Mouse (Mus musculus) cerebellum, adult 18-20 months (tissue): ENCODE data around the gene Gm21731.
"Not testable (repeated sequence)": the region's sequence is repeated elsewhere in the genome, so short reads cannot be mapped to it uniquely, and the experiment has no call there.

Experiments
- DNase-seq, 2 experiments: peaks; one replicate each; pipeline ENCODE4 v3.0.0; 2021

The Gm21731 gene

DNA sequence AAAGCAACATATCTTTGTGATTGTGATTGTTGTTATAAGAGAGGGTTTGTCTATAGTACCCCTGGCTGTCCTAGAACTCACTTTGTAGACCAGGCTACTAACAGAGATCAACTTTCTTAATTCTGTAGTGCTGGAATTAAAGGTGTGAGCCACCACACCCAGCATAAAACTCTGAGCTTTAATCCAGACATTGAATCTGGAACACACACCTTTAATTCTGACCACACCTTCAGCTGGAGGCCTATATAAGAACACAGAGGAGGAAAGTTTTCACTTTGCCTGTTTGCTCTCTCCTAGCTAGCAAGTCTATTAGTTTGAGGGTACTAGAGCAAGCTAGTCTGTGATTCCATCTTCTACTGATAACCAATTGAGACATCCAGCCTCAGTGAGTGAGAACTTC, at the start of gene Gm21731:
Gene Gm21731 (plus strand): TSS at position 301 of the 400 bp plus-strand sequence.
- not testable (repeated sequence) for DNase-seq

DNA sequence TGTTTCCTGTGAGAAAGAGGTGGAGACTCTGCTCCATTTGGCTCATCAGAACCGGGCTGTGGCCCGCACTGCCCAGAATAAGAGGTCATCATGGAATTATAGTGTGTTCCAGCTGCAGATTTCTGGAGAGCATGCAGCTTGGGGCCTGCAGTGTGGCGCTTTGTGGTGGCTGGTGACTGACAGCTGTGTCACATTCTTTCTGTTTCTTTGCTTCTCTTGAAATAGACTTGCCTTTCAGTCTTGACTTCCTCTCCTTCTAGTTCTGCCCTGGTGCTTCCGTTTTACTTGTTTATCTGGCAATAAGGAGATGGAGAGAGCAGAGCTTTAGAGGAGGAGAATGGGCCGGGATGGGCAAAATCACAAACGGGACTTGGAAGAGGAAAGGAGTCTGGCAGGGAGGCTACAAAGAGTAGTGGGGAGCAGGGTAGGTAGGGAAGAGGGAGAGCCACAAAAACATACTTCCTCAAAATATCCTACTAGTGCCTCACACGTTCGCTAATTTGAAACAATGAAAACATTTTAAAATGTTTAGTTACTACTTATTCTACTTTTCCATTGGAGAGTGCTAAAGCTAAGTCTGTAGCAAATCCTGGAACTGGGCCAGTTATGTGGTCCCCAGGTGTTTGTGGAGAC, 42.6 kb upstream of the Gm21731 start:
- DNase-seq, result not testable (repeated sequence)

DNA sequence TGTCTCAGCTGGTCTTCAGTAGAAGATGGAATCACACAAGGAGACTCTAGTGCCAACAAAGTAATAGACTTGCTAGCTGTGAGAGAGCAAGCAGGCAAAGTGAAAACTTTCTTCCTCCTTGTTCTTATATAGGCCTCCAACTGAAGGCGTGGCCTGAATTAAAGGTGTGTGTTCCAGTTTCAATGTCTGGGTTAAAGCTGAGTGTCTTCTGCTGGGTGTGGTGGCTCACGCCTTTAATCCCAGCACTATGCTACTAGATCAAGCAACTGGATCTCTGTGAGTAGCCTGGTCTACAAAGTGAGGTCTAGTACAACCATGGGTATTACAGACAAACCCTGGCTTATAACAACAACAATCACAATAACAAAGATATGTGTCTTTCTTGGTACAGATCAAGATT, 23.1 kb upstream of the Gm21731 start, which contains the start of gene Gm21762:
Gene Gm21762 (minus strand): TSS at position 101 of the 400 bp plus-strand sequence.
- not testable (repeated sequence) for DNase-seq

DNA sequence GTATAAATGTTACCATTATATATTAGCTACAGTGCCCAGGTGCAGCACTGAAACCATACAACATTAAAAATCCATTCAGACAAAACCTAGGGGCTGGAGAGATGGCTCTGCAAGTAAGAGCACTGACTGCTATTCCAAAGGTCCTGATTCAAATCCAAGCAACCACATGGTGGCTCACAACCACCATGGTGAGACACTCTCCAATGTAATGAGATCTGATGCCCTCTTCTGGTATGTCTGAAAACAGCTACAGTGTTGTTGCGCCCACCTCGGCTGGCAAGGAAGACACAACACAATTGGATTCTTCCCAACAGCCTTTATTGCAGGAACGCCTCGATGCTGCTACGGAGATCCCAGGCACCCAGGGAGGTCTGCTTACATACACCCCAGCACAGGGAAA, 18.0 kb upstream of the Gm21731 start:
- DNase-seq, result not testable (repeated sequence)

DNA sequence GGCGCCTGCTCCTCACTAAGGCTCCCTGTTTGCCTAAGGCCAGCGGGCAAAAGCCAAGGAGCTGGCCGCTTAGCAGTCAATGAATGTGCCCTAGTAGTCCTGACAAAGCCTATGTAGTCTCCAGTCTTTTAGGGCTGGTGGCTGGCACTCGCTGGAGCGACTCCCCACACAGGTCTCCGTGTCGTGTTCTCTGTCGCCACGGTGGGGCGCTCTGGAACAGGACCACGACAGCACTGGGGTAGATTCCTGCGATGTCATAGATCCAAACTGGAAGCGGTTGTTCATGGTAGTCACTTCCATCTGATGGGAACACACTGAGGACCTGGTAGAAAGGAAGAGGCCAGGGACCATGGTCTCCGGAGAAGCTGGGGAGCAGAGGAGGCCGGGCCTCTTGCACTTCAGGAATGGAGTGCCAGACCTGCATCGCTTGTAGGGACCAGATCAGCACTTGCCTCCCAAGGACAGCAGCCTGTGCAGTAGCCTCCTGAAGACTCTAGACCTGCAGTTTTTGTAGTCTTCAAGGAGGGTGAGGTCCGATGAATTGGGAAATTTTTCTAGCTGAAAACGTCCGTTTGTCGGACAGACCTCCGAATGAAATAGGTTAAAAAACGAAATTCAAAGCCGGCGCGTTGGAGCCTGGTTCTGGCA, 15.8 kb upstream of the Gm21731 start:
- peak in 1 of 2 experiments; percentile 12 for DNase-seq

DNA sequence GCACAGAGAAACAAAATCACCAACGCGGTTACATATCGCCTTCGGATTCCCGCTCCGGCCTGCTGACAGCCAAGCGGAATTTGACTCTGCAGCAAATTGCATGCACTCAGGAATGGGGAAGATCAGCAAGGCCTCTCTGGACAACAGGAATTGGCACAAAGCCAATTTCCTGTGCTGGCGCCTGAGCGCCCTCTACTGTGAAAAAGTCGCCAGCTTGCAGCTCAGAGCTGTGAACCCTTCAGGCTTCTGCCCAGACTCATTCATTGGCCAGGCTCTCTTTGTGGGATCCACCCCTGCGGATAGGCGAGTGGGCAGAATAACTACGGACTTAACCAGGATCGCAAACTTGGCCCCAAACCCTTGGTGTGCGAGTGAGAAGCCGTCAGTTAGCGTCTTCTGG, 7.1 kb upstream of the Gm21731 start:
- not testable (repeated sequence) for DNase-seq

DNA sequence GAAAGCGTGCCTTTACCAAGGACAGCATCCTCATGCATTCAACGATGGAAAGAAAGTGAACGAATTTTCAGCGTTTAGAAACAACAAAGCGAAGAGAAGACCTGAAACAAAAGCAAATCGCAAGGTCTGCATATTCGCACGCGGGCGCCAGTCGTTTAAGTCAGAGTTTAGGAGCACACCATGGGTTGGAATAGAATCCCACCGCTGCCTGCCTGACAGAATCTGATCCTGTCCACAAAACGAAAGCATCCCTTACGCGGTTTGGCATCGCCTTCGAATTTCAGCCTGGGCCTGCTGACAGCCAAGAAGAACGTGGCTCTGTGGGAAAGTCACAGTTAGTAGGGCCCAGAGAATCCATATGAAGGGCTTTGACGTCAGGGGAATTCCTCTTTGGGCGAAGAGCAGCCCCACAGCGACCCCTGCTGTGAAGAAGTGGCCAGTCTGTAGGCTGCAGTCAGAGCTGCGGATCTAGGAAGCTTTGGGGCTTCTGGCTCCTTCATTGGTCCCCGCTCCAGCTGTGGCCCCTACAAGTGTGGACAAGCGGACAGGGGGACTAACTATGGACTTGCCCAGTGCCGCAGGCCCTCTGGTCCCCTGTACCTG, 6.4 kb upstream of the Gm21731 start:
- DNase-seq, result not testable (repeated sequence)

DNA sequence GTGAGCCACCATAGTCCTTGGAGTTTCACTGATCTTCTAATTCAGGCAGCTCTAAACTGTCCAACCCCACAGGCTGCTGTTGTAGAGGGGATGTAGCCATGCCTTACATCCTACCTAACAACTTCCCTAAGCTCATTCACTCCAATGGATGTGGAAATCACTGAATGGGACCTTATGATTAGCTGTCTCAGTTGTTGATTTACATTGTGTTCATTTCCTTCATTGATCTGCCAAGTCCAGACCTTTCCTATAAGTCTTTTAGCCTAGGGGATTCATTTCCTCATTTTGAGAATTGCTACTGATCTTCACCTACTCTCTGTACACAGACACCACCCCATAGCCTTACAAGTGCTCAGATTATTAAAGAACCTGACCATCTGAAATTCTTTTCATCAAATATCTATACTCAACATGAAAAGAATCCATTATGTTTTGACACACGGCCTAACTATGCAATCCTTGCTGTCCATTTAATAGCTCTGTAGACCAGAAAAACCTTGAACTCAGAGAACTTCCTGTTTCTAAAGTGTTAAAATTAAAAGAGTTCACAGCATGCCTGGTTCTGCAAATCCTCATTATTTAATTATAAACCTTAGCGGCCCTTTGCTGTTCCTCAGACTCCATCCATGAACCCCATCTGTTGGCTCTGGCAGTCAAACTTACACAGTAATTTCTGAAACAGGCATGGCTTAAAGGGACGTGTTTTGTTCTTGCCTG, 12.5 kb downstream of the Gm21731 start:
- DNase-seq, result not testable (repeated sequence)

DNA sequence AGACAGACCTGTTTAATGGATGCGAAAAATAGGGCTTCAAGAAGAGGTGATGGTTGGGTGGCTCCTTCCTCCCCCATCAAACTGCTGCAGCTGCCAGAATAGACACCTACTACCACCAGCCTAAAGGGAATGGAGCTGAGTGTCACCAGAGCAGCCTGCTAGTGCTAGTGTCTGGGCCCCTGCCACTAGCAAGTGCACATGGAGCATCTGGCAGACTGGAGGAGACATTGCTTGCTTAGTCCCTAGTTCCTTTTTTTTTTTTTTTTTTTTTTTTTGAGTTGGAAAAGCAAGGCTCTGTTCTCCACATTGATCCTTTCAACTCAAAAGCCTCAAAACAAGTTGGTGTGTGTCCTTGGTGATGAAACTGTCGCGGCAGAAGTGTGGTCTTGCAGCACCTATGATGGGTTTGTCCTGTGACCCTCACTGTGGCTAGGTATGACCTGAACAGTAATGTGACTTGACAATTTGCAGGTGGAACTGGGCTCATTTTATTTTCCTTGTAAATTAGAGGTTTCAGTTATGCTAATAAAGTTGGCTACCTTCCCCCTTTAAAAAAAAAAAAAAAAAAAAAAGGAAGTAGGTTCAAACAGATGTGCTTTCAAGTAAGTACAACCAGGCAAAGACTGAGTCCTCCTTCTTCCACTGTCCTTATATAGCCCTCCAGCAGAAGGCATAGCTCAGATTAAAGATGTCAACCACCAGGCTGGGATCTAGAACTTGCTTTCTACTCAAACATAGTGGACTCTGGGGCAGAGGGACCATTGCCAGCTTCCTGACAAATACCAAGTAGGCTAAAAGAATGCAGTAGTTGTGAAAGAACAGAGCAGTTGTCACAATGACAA, 20.1 kb downstream of the Gm21731 start:
- DNase-seq, result not testable (repeated sequence)

DNA sequence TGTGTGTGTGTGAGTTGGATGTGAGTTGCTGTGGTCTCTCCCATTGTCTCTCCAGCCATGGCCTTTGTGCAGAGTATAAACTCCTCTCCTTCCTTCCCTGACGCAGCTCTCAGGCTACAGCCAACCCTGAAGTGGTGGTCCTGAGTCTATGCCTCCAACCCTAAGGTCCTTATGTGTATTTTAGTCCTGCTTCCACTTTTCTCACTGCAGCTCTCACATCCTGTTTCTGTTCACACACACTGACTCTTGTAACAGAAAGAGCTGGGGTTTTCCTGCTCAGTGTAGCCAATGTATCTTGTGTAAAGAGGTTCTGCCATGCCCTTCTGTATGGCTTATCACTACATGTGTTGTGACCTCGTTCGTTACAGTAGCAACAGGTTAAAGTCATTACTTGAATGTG, 20.8 kb downstream of the Gm21731 start:
- DNase-seq, result not testable (repeated sequence)

DNA sequence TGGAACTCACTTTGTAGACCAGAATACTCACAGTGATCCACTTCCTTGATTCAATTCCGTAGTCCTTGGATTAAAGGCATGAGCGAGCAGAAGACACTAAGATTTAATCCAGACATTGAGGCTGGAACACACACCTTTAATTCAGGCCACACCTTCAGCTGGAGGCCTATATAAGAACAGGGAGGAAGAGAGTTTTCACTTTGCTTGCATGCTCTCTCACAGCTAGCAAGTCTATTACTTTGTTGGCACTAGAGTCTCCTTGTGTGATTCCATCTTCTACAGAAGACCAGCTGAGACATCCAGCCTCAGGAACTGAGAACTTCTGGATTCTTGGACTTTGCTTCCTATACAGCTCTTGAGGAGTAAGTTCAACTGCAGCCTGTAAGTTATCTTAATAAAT, 24.0 kb downstream of the Gm21731 start, which contains the start of gene AF067061:
Gene AF067061 (plus strand): TSS at position 245 of the 400 bp plus-strand sequence.
- not testable (repeated sequence) for DNase-seq

DNA sequence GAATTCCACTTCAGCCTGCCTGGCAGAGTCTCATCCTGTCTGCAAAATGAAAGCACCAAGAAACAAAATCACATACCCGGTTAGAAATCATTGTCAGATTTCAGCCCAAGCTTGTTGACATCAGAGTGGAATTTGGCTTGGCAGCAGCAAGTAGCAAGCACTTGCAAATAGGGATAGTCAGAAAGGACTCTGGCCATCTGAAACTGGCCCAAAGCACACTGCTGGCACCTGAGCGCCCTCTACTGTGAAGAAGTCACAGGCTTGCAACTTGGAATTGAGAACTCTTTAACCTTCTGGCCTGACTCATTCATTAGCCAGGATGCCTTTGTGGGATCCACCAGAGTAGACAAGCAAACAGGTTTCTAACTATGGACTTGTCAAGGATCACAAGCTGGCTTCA, 38.9 kb downstream of the Gm21731 start:
- not testable (repeated sequence) for DNase-seq

DNA sequence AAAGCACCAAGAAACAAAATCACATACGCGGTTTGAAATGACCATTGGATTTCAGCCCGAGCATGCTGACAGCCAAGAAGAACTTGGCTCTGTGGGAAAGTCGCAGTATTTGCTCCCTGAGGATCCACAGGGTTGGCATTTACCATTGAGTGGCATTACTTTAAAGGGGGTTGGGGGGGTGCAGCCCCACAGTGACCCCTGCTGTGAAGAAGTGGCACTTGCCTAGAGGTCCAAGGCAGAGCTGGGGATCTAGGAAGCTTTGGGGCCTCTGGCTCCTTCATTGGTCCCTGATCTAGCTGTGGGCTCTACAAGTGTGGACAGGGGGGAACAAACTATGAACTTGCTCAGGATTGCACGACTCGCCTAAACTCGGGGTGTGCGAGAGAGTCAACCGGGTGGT, 39.9 kb downstream of the Gm21731 start:
- DNase-seq, result no peak
